Mouse (Mus musculus): ENCODE data around the gene Ntsr1. TPM values are rescaled to one million over a fixed set of nuclear protein-coding genes. Genes with fewer than 3 reads are reported as not detected.

Ntsr1 gene
- polyA plus RNA-seq, 1 experiment from 2014 or later = 0.82 TPM

- Histone ChIP-seq H3K4me1 (replicated peaks) (peaks cover 15% of the 10 kb centered on the region), H3K27me3 (peaks cover 13% of the 10 kb centered on the region; the same call in 1 of the 2 replicates), H3K36me3 (no peaks in the 10 kb centered on the region), H3K9ac (no peak overlapping the region), H3K4me2 (no peak overlapping the region), H3K9me3 (no peaks in the 10 kb centered on the region), H3K27ac (no peak overlapping the region; the same call in 1 of the 2 replicates), H3K4me3 (no peak overlapping the region)
- no peak for ATAC-seq (ENCODE audit: low FRiP score)
- 51% methylated on average over 3 of the region's 3 CpGs for WGBS
Observed at GRCm38 (mm10) chr2:180569028-180569643, 69.4 kb downstream of the Ntsr1 start.

- WGBS = 24% methylated on average over 4 of the region's 4 CpGs
- Histone ChIP-seq H3K9me3 (no peaks in the 10 kb centered on the region), H3K4me1 (replicated peaks) (no peaks in the 10 kb centered on the region), H3K27ac (no peak overlapping the region), H3K36me3 (no peaks in the 10 kb centered on the region), H3K9ac (no peak overlapping the region), H3K4me2 (no peak overlapping the region), H3K27me3 (peaks cover 26% of the 10 kb centered on the region), H3K4me3 (no peak overlapping the region)
- ATAC-seq (ENCODE audit: low FRiP score) = no peak
Observed at GRCm38 (mm10) chr2:180576482-180576881, 76.7 kb downstream of the Ntsr1 start.

GRCm38 (mm10) chr2:180578686-180579085, 78.9 kb downstream of the Ntsr1 start:
- WGBS = 11% methylated on average over 3 of the region's 3 CpGs
- no peak; the same call in 1 of the 2 replicates for ATAC-seq (ENCODE audit: low FRiP score)

GRCm38 (mm10) chr2:180581002-180581401, 81.2 kb downstream of the Ntsr1 start, which contains the start of gene Mrgbp:
Gene Mrgbp, plus strand, starts transcription at chr2:180581304.
- Histone ChIP-seq H3K4me2 (no peak within 1 kb of the TSS), H3K27ac (no peak within 1 kb of the TSS), H3K9me3 (no peaks in the 10 kb centered on the region), H3K4me3 (no peak within 1 kb of the TSS), H3K27me3 (peaks cover 16% of the 10 kb centered on the region), H3K4me1 (replicated peaks) (peaks cover 28% of the 10 kb centered on the region), H3K9ac (0 out of 2 replicates have a peak within 1 kb of the TSS, but pooled peaks have one; percentile 15), H3K36me3 (peaks cover 12% of the 10 kb centered on the region)
- WGBS = 75% methylated on average over 3 of the region's 3 CpGs
- ATAC-seq (ENCODE audit: low FRiP score) = no peak

More at GRCm38 (mm10) chr2:180578686-180579085, 78.9 kb downstream of the Ntsr1 start:
- Histone ChIP-seq H3K36me3 (no peaks in the 10 kb centered on the region), H3K27ac (no peak overlapping the region), H3K4me1 (replicated peaks) (peaks cover 8% of the 10 kb centered on the region), H3K9me3 (no peaks in the 10 kb centered on the region), H3K27me3 (peaks cover 23% of the 10 kb centered on the region), H3K4me3 (no peak overlapping the region), H3K4me2 (no peak overlapping the region), H3K9ac (no peak overlapping the region)

GRCm38 (mm10) chr2:180582481-180583153, 82.8 kb downstream of the Ntsr1 start:
- peak; percentile 72 for ATAC-seq (ENCODE audit: low FRiP score)
- Histone ChIP-seq H3K9ac (peak overlapping the region; percentile 98), H3K4me1 (replicated peaks) (peaks cover 28% of the 10 kb centered on the region), H3K4me2 (peak overlapping the region; percentile 87), H3K36me3 (peaks cover 23% of the 10 kb centered on the region), H3K9me3 (no peaks in the 10 kb centered on the region), H3K4me3 (peak overlapping the region; percentile 83), H3K27me3 (peaks cover 16% of the 10 kb centered on the region), H3K27ac (peak overlapping the region; percentile 85)
- WGBS = under 1% methylated on average over 50 of the region's 57 CpGs

- 33% methylated on average over 6 of the region's 7 CpGs for WGBS
- ATAC-seq (ENCODE audit: low FRiP score) = peak; percentile 15
Observed at GRCm38 (mm10) chr2:180583154-180583507, 83.4 kb downstream of the Ntsr1 start.

GRCm38 (mm10) chr2:180588736-180589122, 89.0 kb downstream of the Ntsr1 start:
- Histone ChIP-seq H3K4me2 (peak overlapping the region; percentile 81), H3K36me3 (peaks cover 54% of the 10 kb centered on the region), H3K9ac (peak overlapping the region; percentile 97), H3K4me1 (replicated peaks) (peaks cover 41% of the 10 kb centered on the region), H3K9me3 (no peaks in the 10 kb centered on the region), H3K27me3 (no peaks in the 10 kb centered on the region), H3K27ac (peak overlapping the region; percentile 96), H3K4me3 (peak overlapping the region; percentile 87)
- 47% methylated on average over 6 of the region's 6 CpGs for WGBS
- ATAC-seq (ENCODE audit: low FRiP score) = peak; percentile 6; the same call in 1 of the 2 replicates

More at GRCm38 (mm10) chr2:180583154-180583507, 83.4 kb downstream of the Ntsr1 start:
- Histone ChIP-seq H3K36me3 (peaks cover 23% of the 10 kb centered on the region), H3K9me3 (no peaks in the 10 kb centered on the region), H3K27me3 (peaks cover 16% of the 10 kb centered on the region), H3K4me1 (replicated peaks) (peaks cover 28% of the 10 kb centered on the region), H3K27ac (peak overlapping the region; percentile 85; the same call in 1 of the 2 replicates), H3K4me2 (peak overlapping the region; percentile 87), H3K4me3 (peak overlapping the region; percentile 83), H3K9ac (peak overlapping the region; percentile 98)

- H3K9me3 ChIP-seq = no peaks in the 10 kb centered on the region
- H3K4me3 ChIP-seq = peak within 1 kb of the TSS; percentile 87
- H3K27ac ChIP-seq = peak within 1 kb of the TSS; percentile 96
- peak; percentile 91 for ATAC-seq (ENCODE audit: low FRiP score)
- peak within 1 kb of the TSS; percentile 81 for H3K4me2 ChIP-seq
- peaks cover 59% of the 10 kb centered on the region for H3K36me3 ChIP-seq
- no peaks in the 10 kb centered on the region for H3K27me3 ChIP-seq
- H3K9ac ChIP-seq = peak within 1 kb of the TSS; percentile 97
- peaks cover 36% of the 10 kb centered on the region for H3K4me1 ChIP-seq (replicated peaks)
- WGBS = under 1% methylated on average over 63 of the region's 67 CpGs
Observed at GRCm38 (mm10) chr2:180589123-180589831, 89.5 kb downstream of the Ntsr1 start, which contains the start of gene Ogfr. Gene Ogfr, plus strand, starts transcription at chr2:180589245.

Other genes starting within 250 kb of the Ntsr1 start
- gene Rps21, start 242.6 kb upstream of the Ntsr1 start, polyA plus RNA-seq (2015; fragmentation: Nextera tagmentation; extraction: Ambion mirVana) = 444 and 445 TPM in 2 replicates
- 19.8 and 20.8 TPM in 2 replicates for gene Cables2, start 226.5 kb upstream of the Ntsr1 start, polyA plus RNA-seq (2015; fragmentation: Nextera tagmentation; extraction: Ambion mirVana)
- gene Rbbp8nl, start 210.1 kb upstream of the Ntsr1 start, polyA plus RNA-seq (2015; fragmentation: Nextera tagmentation; extraction: Ambion mirVana) = not detected in 2 replicates
- 0.05 TPM in 1 of 2 replicates, not detected in the other for gene Gata5, start 165.3 kb upstream of the Ntsr1 start, polyA plus RNA-seq (2015; fragmentation: Nextera tagmentation; extraction: Ambion mirVana)
- gene Slco4a1, start 43.7 kb upstream of the Ntsr1 start, polyA plus RNA-seq (2015; fragmentation: Nextera tagmentation; extraction: Ambion mirVana) = 1.9 and 2.2 TPM in 2 replicates
- 42.2 and 44.8 TPM in 2 replicates for gene Mrgbp, start 81.3 kb downstream of the Ntsr1 start, polyA plus RNA-seq (2015; fragmentation: Nextera tagmentation; extraction: Ambion mirVana)
- 85.8 and 86.2 TPM in 2 replicates for gene Ogfr, start 89.3 kb downstream of the Ntsr1 start, polyA plus RNA-seq (2015; fragmentation: Nextera tagmentation; extraction: Ambion mirVana)
- 71.7 and 74.9 TPM in 2 replicates for gene Col9a3, start 97.8 kb downstream of the Ntsr1 start, polyA plus RNA-seq (2015; fragmentation: Nextera tagmentation; extraction: Ambion mirVana)
- gene Tcfl5, start 142.7 kb downstream of the Ntsr1 start, polyA plus RNA-seq (2015; fragmentation: Nextera tagmentation; extraction: Ambion mirVana) = 0.22 and 0.34 TPM in 2 replicates
- 27.6 and 29.7 TPM in 2 replicates for gene Dido1, start 210.0 kb downstream of the Ntsr1 start, polyA plus RNA-seq (2015; fragmentation: Nextera tagmentation; extraction: Ambion mirVana)
- gene Gid8, start 210.1 kb downstream of the Ntsr1 start, polyA plus RNA-seq (2015; fragmentation: Nextera tagmentation; extraction: Ambion mirVana) = 56.6 and 58.7 TPM in 2 replicates
- gene Slc17a9, start 225.3 kb downstream of the Ntsr1 start, polyA plus RNA-seq (2015; fragmentation: Nextera tagmentation; extraction: Ambion mirVana) = 0.19 and 0.83 TPM in 2 replicates

Measured in hindbrain, embryonic 13.5 days (tissue).